Mouse (Mus musculus) thymus, adult 2 months (tissue): ENCODE measurements around the gene Otx1. TPM values are rescaled to one million over a fixed set of nuclear protein-coding genes. Genes with fewer than 3 reads are reported as not detected.

Experiments
- DNase-seq: peaks from one replicate; pipeline ENCODE4 v3.0.0; 2021
- H3K27ac ChIP-seq: fragments of 200-500 bp; 2 replicates; pipeline ENCODE4 v1.5.1; 2012; ENCODE audit warnings: low read length, control low read depth; ENCODE audit not compliant: control insufficient read depth, insufficient read depth
- H3K27me3 ChIP-seq: fragments of 200-500 bp; 2 replicates; pipeline ENCODE4 v1.6.1; 2012; ENCODE audit warnings: mild to moderate bottlenecking, low read length, moderate library complexity, mixed read lengths; ENCODE audit not compliant: control insufficient read depth, insufficient read depth
- H3K36me3 ChIP-seq: fragments of 200-500 bp; 2 replicates; pipeline ENCODE4 v1.6.1; 2012; ENCODE audit warnings: mild to moderate bottlenecking, low read length, moderate library complexity; ENCODE audit not compliant: control insufficient read depth, insufficient read depth
- H3K4me1 ChIP-seq: fragments of 200-500 bp; replicated peaks from 2 replicates; pipeline ENCODE4 v1.6.1; 2012; ENCODE audit warnings: low read length; ENCODE audit not compliant: control insufficient read depth, insufficient read depth
- H3K4me3 ChIP-seq: fragments of 200-500 bp; 2 replicates; pipeline ENCODE4 v1.5.1; 2012; ENCODE audit warnings: mild to moderate bottlenecking, low read length, control low read depth, moderate library complexity; ENCODE audit not compliant: control insufficient read depth, insufficient read depth
- CTCF ChIP-seq: fragments of 200-500 bp; IDR thresholded peaks from 2 replicates; pipeline ENCODE4 v1.5.1; 2012; ENCODE audit warnings: mild to moderate bottlenecking, control low read depth, low read length, moderate library complexity, borderline replicate concordance; ENCODE audit not compliant: control insufficient read depth, poor library complexity, insufficient read depth; ENCODE audit errors: extremely low read depth
- POLR2A ChIP-seq: fragments of 200-500 bp; IDR thresholded peaks from 2 replicates; pipeline ENCODE4 v1.6.1; 2012; ENCODE audit warnings: mild to moderate bottlenecking, low read length, control low read depth, moderate library complexity; ENCODE audit not compliant: control insufficient read depth, poor library complexity, insufficient read depth; ENCODE audit errors: extremely low read depth
- WGBS: fragments of 180-500 bp; shearing (Covaris S2); methylation state at CpG from one replicate; pipeline ENCODE4 v1.1.7; 2018; 5-methylcytosine and 5-hydroxymethylcytosine counted together
- polyA plus RNA-seq: library from polyadenylated mRNA; depleted of rRNA; stranded (reverse); fragments of >200 nt; gene quantifications from 2 replicates; pipeline ENCODE4 v1.2.3, GENCODE M21; 2012

The Otx1 gene
- polyA plus RNA-seq, 1 experiment, result 0.09 TPM

GRCm38 (mm10) chr11:22017444-22017843 lies 14.7 kb upstream of the Otx1 start:
- 95% methylated on average over 8 of the region's 8 CpGs for WGBS
- Histone ChIP-seq H3K27me3 (no peaks in the 10 kb centered on the region), H3K4me1 (no peaks in the 10 kb centered on the region), H3K4me3 (no peak overlapping the region), H3K27ac (no peak overlapping the region), H3K36me3 (no peaks in the 10 kb centered on the region)
- DNase-seq, result no peak
- no peak for TF ChIP-seq CTCF
- TF ChIP-seq POLR2A, result no peak

- WGBS, result 94% methylated on average over 3 of the region's 3 CpGs
- H3K36me3 ChIP-seq, result no peaks in the 10 kb centered on the region
- TF ChIP-seq CTCF (no peak), POLR2A (no peak)
- H3K27ac ChIP-seq, result no peak overlapping the region
- H3K27me3 ChIP-seq, result no peaks in the 10 kb centered on the region
- no peak overlapping the region for H3K4me3 ChIP-seq
- H3K4me1 ChIP-seq, result no peaks in the 10 kb centered on the region
- DNase-seq, result no peak
Measured at GRCm38 (mm10) chr11:22016341-22016740, 13.6 kb upstream of the Otx1 start.

GRCm38 (mm10) chr11:22008817-22009216 lies 6.1 kb upstream of the Otx1 start:
- Histone ChIP-seq H3K4me3 (no peak overlapping the region), H3K4me1 (no peaks in the 10 kb centered on the region), H3K27me3 (peaks cover 31% of the 10 kb centered on the region), H3K36me3 (no peaks in the 10 kb centered on the region), H3K27ac (no peak overlapping the region)
- WGBS, result 63% methylated on average over 2 of the region's 2 CpGs
- TF ChIP-seq CTCF (no peak), POLR2A (no peak)
- DNase-seq, result no peak

- no peak for DNase-seq
- 5% methylated on average over 10 of the region's 10 CpGs for WGBS
- TF ChIP-seq POLR2A (no peak), CTCF (no peak)
- Histone ChIP-seq H3K27me3 (peaks cover 34% of the 10 kb centered on the region), H3K36me3 (no peaks in the 10 kb centered on the region), H3K27ac (no peak overlapping the region), H3K4me1 (no peaks in the 10 kb centered on the region), H3K4me3 (no peak overlapping the region)
Measured at GRCm38 (mm10) chr11:22008129-22008596, 5.5 kb upstream of the Otx1 start.

- H3K36me3 ChIP-seq, result no peaks in the 10 kb centered on the region
- H3K4me1 ChIP-seq, result no peaks in the 10 kb centered on the region
- H3K27ac ChIP-seq, result no peak overlapping the region
- DNase-seq, result no peak
- TF ChIP-seq CTCF (no peak), POLR2A (no peak)
- WGBS, result 8% methylated on average over 6 of the region's 6 CpGs
- peaks cover 34% of the 10 kb centered on the region for H3K27me3 ChIP-seq
- no peak overlapping the region for H3K4me3 ChIP-seq
Measured at GRCm38 (mm10) chr11:22007781-22008110, 5.0 kb upstream of the Otx1 start.

- no peak for DNase-seq
- Histone ChIP-seq H3K4me1 (no peaks in the 10 kb centered on the region), H3K27me3 (peaks cover 34% of the 10 kb centered on the region), H3K27ac (no peak overlapping the region), H3K4me3 (no peak overlapping the region), H3K36me3 (no peaks in the 10 kb centered on the region)
- TF ChIP-seq POLR2A (no peak), CTCF (no peak)
- 28% methylated on average over 20 of the region's 20 CpGs for WGBS
Measured at GRCm38 (mm10) chr11:22007088-22007780, 4.5 kb upstream of the Otx1 start.
